Mouse (Mus musculus): Measurements from ENCODE around the gene Osbpl3. TPM values are rescaled to one million over a fixed set of nuclear protein-coding genes. Genes with fewer than 3 reads are reported as not detected.

Osbpl3 gene
- polyA plus RNA-seq, 1 experiment from 2014 or later: 7.3 TPM

DNA sequence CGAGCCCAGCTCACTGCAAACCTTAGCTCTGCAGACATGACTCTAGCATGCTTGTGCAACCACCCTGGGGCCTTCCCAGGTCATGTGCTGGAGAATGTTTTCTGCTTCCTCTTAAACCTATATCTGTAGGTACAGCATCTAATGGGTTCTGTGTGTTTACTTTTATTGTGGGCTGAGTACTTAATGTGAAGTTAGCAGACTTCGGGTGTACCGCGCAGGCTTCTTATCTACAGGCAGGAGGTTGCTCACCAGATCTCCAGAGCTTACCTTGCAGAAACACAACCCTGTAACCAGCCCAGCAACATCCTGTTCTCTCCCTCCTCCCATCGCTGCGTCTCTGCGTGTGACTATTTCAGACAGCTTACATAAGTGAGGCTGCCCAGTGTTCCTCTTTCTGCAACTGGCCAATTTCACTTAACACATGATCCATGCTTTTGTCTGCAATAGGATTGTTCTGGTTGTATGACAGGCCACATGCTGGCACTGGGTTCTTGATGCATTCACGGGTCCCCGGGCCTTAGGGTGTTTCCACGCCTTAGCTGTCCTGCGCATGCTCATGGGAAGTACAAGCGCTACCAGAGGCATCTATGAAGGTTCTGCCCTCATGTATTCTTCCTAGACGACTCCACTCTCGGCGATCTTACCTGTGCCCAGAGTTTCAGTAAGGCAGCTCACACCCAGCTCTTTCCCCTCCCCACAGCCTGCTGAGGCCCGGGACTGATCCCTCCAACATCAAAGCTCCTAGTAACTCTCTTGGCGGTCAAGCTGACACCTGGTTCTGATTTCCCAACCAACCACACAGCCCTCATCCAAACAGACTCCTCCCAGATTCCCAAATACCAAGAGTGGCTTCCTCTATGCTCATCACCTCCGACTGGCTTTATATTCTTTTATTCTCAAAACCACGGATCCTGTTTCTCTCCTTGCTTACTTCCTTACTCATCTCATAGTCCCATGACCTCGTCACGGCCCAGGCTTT is 78.0 kb downstream of the Osbpl3 start:
- H3K36me3 ChIP-seq (replicated peaks): no peaks in the 10 kb centered on the region
- 82% methylated on average over 21 of the region's 21 CpGs for WGBS
- H3K4me3 ChIP-seq: no peak overlapping the region
- DNase-seq (ENCODE audit: extremely low spot score, low spot score): no peak
- H3K27me3 ChIP-seq (ENCODE audit: poor library complexity, severe bottlenecking): no peaks in the 10 kb centered on the region
- no peaks in the 10 kb centered on the region for H3K9me3 ChIP-seq
- 0 out of 2 replicates have a peak overlapping the region, but pooled peaks have one; percentile 4 for H3K27ac ChIP-seq
- peaks cover 36% of the 10 kb centered on the region for H3K4me1 ChIP-seq

DNA sequence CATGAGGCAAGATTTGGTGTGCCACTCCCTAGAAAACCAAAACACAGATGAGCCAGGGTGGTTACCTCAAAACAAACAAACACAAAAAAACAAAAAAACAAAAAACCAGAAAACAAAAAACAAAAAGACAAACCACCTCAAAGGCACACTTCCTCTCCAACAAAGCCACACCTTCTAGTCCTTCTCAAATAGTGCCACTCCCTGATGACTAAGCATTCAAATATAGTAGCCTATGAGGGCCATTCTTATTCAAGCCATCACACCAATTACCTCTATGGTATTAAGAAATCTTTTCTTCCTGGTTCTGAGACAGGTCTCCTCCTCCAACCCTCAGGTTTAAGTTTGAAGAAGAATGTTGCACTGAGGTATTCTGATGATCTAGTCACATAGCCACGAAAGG is 79.3 kb downstream of the Osbpl3 start:
- H3K4me3 ChIP-seq: no peak overlapping the region
- H3K27ac ChIP-seq: no peak overlapping the region
- no peaks in the 10 kb centered on the region for H3K36me3 ChIP-seq (replicated peaks)
- WGBS: 92% methylated on average over 1 of the region's 1 CpGs
- no peak for DNase-seq (ENCODE audit: extremely low spot score, low spot score)
- H3K27me3 ChIP-seq (ENCODE audit: poor library complexity, severe bottlenecking): no peaks in the 10 kb centered on the region
- no peaks in the 10 kb centered on the region for H3K9me3 ChIP-seq
- peaks cover 39% of the 10 kb centered on the region for H3K4me1 ChIP-seq

DNA sequence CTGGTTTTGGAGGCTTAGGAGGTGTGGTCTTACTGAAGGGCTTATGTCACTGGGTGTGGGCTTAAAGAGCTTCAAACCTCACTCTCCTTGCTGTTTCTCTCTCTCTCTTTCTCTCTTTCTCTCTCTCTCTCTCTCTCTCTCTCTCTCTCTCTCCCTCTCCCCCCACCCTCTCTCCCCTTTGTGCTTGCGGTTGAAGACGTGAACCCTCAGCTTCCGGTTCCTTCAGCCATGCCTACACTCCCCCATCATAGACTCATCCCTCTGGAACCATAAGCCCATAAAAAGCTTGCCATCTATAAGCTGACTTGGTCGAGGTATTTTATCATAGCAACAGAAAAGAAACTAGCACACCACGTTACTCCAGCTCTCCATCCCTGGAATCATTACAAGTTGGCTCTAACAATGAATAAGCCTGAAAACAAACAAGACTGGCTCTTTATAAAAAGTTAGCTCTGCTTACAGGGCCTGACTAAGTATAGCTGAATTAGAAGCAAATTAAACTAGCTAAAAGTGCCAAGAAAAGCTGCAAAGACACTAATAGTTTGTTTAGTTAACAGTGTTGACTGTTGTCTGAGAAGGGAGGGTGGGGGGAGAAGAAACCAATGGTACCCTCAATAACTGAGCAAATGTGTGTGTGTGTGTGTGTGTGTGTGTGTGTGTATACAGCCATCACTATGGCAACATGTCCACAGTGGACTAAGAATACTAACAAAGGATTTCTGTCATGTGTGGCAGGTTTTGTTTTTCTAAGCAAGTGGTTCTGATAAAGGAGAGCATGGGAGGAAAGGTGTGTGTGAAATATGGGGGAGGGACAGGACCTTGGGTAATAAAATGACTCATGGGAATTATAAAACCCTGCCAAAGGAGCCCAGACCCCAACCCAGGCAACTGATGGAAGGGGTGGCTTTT is 83.2 kb downstream of the Osbpl3 start:
- Histone ChIP-seq H3K27ac (peak overlapping the region; percentile 40; the same call in 1 of the 2 replicates), H3K36me3 (replicated peaks) (peaks cover 4% of the 10 kb centered on the region; the same call in 1 of the 2 replicates), H3K4me3 (no peak overlapping the region), H3K9me3 (no peaks in the 10 kb centered on the region), H3K4me1 (peaks cover 17% of the 10 kb centered on the region), H3K27me3 (ENCODE audit: poor library complexity, severe bottlenecking) (no peaks in the 10 kb centered on the region)
- WGBS: 84% methylated on average over 5 of the region's 5 CpGs
- no peak for DNase-seq (ENCODE audit: extremely low spot score, low spot score)

DNA sequence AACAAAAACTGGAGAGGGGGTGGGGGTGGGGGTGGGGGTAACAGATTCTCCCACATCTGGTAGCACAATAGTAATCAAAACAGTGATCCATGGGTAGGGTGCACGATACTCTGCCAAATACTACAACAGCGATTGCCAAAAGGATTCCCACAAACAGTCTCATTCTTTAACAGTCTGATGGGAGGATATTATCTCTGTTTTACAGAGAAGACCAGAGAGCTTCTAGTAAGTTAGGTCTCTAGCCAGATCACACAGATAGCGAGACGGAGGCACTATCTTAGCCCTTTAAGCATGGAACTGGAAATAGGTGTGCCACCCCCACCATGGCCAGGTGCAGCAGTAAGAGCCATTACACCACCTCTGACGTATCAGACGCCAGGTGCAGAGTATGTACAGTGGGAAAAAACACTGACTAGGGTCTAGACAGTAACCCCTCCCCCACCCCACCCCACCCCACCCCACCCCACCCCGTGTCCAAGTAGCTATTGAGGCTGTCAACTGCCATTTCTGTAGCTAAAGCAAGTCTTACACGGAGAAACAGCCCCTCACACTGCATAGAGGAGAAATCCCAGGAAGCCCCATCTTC is 84.4 kb downstream of the Osbpl3 start:
- Histone ChIP-seq H3K27me3 (ENCODE audit: poor library complexity, severe bottlenecking) (no peaks in the 10 kb centered on the region), H3K27ac (no peak overlapping the region), H3K4me1 (peaks cover 17% of the 10 kb centered on the region), H3K9me3 (no peaks in the 10 kb centered on the region), H3K36me3 (replicated peaks) (peaks cover 6% of the 10 kb centered on the region; the same call in 1 of the 2 replicates), H3K4me3 (no peak overlapping the region)
- no peak for DNase-seq (ENCODE audit: extremely low spot score, low spot score)
- 87% methylated on average over 8 of the region's 8 CpGs for WGBS

DNA sequence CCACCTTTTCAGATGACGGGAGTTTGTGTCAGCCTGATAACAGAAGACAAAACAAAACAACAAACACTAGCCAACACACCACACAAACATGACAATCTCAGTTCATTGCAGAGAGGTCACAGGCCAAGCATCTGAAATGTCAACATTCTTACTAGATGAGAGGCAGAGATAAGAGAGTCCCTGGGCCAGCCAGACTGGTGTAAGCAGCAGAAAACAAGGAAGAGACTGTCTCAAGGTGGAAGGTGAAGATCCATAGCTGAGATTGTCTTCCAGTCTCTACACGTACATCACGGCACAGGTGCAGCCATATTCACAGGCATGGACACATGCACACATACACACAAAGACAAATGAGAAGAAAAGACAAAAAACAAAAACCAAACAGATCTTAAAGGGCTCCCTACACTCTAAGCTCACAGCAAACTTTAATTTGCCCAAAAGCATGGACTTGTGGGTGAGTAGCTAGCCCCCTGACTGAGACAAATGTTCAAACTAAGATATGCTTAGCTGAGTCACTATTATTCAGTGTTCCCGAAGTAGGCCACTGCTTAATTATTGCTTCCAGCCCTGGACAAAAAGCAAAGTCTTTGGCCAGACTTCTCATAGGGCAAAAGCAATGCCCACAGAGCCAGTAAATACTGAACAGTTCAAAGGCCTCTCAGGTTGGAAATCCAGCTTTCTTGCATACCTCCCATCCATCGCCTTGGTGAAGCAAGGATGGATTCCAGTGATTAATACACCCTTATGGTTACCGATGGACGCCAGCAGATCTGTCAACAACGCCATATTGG is 87.3 kb downstream of the Osbpl3 start:
- peaks cover 6% of the 10 kb centered on the region; the same call in 1 of the 2 replicates for H3K36me3 ChIP-seq (replicated peaks)
- no peak for DNase-seq (ENCODE audit: extremely low spot score, low spot score)
- WGBS: 92% methylated on average over 8 of the region's 8 CpGs
- peaks cover 15% of the 10 kb centered on the region for H3K4me1 ChIP-seq
- no peak overlapping the region for H3K27ac ChIP-seq
- no peaks in the 10 kb centered on the region for H3K27me3 ChIP-seq (ENCODE audit: poor library complexity, severe bottlenecking)
- H3K9me3 ChIP-seq: no peaks in the 10 kb centered on the region
- H3K4me3 ChIP-seq: no peak overlapping the region

DNA sequence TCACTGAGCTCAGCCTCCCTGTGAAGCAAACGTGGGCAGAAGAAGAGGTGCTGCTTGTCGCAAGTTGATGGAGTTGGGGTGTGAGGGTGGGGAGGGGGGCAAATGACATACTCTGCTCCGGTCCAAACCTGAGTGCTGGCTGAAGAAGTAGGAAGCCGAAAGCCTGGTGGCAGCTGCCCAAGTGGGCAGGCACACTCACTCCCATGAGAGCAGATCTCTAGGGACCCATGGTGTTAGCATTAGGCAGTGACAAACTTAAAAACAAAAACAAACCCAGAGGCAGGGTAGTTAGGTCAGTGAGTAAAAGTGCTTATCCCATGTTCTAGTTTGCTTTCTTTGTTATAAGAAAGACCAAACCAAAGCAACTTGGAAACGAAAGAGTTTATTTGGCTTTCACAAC is 88.2 kb downstream of the Osbpl3 start:
- DNase-seq (ENCODE audit: extremely low spot score, low spot score): no peak
- H3K27me3 ChIP-seq (ENCODE audit: poor library complexity, severe bottlenecking): no peaks in the 10 kb centered on the region
- peaks cover 7% of the 10 kb centered on the region for H3K4me1 ChIP-seq
- 88% methylated on average over 5 of the region's 5 CpGs for WGBS
- no peaks in the 10 kb centered on the region for H3K9me3 ChIP-seq
- H3K4me3 ChIP-seq: no peak overlapping the region
- no peak overlapping the region for H3K27ac ChIP-seq
- H3K36me3 ChIP-seq (replicated peaks): peaks cover 6% of the 10 kb centered on the region; the same call in 1 of the 2 replicates

DNA sequence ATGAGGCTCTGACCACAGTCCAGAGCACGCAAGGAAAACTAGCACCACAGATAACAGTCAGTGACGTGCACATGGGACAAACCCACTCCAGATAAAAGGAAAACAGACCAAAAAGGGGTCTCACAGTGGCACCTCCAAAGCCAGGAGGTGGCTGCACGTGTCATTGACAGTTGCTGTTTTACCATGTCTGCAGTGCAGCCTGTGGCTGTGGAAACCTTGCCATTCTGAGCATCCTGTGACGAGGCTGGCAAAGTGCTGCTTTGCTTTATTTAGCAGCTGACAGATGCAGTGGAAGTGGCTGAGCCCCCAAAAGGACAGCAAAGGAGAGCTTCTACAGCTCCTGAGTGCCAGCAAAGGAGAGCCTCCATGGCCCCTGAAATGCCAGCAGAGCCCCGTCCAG is 89.3 kb downstream of the Osbpl3 start:
- peaks cover 6% of the 10 kb centered on the region; the same call in 1 of the 2 replicates for H3K36me3 ChIP-seq (replicated peaks)
- DNase-seq (ENCODE audit: extremely low spot score, low spot score): no peak
- no peaks in the 10 kb centered on the region for H3K4me1 ChIP-seq
- no peak overlapping the region for H3K27ac ChIP-seq
- WGBS: 90% methylated on average over 5 of the region's 5 CpGs
- no peak overlapping the region for H3K4me3 ChIP-seq
- no peaks in the 10 kb centered on the region for H3K9me3 ChIP-seq
- H3K27me3 ChIP-seq (ENCODE audit: poor library complexity, severe bottlenecking): no peaks in the 10 kb centered on the region

DNA sequence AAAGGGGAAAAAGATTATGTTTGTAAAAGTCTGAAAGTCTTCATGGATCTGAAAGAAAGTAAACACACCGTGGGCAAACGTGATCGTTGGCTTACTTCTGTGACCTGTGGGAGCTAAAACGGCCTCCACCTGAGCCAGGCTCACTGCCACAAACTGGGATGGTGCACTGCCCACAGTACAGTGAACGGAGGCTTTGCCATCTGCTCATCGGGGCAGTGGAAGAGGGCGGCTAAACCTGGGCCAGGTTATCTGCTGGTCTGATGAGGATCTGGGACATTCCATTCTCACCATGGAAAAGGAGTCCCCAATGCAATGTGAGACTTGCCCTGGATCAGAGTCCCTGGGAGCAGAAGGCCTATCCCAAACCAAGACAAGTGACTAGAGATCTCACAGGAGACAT is 89.7 kb downstream of the Osbpl3 start:
- Histone ChIP-seq H3K9me3 (no peaks in the 10 kb centered on the region), H3K4me3 (no peak overlapping the region), H3K4me1 (no peaks in the 10 kb centered on the region), H3K27ac (no peak overlapping the region), H3K36me3 (replicated peaks) (peaks cover 6% of the 10 kb centered on the region; the same call in 1 of the 2 replicates), H3K27me3 (ENCODE audit: poor library complexity, severe bottlenecking) (no peaks in the 10 kb centered on the region)
- DNase-seq (ENCODE audit: extremely low spot score, low spot score): no peak
- 95% methylated on average over 7 of the region's 7 CpGs for WGBS

DNA sequence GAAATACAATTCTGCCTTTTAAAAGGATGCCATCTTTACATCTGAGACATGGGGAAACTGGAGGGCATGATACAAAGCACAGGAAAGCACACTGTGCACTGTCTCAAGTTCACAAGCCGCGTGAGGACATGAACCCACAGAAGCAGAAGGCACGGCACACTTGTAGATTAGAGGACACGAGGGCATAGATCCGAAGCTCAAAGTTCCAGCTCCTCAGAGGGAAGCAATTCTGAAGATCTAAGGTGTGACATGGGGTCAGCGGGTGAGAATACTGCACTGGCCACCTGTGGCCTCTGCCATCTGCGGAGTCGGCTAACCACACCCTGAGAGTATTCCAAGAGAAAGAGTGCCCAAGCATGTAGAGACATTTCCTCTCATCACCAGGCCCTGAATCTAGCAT is 91.6 kb downstream of the Osbpl3 start:
- H3K36me3 ChIP-seq (replicated peaks): peaks cover 6% of the 10 kb centered on the region; the same call in 1 of the 2 replicates
- WGBS: 91% methylated on average over 8 of the region's 8 CpGs
- DNase-seq (ENCODE audit: extremely low spot score, low spot score): no peak

DNA sequence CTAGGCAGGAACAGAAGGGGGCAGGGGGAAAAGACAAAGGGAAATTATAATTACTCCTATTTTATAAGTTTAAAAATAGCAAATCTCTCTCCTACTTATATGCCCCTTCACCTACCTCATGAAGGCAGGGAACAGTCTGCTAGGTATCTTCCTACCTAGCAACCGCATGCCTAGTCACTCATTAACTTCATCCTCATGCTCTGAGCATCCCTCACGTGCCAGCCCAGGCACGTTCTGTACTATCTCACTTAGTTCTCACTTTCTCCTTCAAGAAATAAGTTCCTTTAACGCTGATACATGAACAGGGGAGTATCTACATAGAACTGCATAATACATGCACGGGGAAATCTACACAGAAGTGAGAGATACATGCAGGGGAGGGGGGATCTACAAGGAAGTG is 92.6 kb downstream of the Osbpl3 start:
- WGBS: 89% methylated on average over 5 of the region's 5 CpGs
- peaks cover 5% of the 10 kb centered on the region for H3K4me1 ChIP-seq
- H3K27me3 ChIP-seq (ENCODE audit: poor library complexity, severe bottlenecking): no peaks in the 10 kb centered on the region
- no peak overlapping the region for H3K4me3 ChIP-seq
- no peak overlapping the region for H3K27ac ChIP-seq
- H3K9me3 ChIP-seq: no peaks in the 10 kb centered on the region
- no peak for DNase-seq (ENCODE audit: extremely low spot score, low spot score)
- peaks cover 6% of the 10 kb centered on the region; the same call in 1 of the 2 replicates for H3K36me3 ChIP-seq (replicated peaks)

More for the DNA sequence above, 91.6 kb downstream of the Osbpl3 start:
- Histone ChIP-seq H3K9me3 (no peaks in the 10 kb centered on the region), H3K4me3 (no peak overlapping the region), H3K27ac (no peak overlapping the region), H3K4me1 (no peaks in the 10 kb centered on the region), H3K27me3 (ENCODE audit: poor library complexity, severe bottlenecking) (no peaks in the 10 kb centered on the region)

DNA sequence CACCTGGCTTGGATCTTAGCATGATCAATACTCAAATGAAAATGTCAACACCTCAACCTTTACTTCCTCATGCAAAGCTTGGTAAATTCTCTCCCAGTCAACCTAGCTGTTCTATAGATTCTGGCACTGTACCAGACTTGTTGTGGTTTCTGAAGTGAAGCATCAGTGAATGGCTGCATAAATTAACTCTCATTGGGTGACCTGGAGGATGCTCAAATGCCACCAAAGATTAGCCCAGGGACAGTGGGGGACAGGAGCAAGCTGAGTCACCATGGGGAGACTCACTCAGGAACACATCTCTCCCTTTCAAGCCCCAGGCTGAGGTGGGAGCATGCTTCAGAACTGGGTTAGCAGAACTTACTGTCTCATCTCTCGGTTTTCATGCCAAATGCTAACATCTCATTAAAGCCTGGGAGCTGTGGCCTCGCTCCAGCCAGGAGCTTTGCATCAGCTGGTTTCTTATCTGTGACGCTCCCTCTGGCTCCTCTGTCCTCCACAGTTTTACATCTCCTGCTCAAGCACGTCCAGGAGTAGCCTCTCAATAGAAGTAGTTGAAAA is 93.2 kb downstream of the Osbpl3 start:
- H3K27ac ChIP-seq: no peak overlapping the region
- H3K36me3 ChIP-seq (replicated peaks): peaks cover 2% of the 10 kb centered on the region; the same call in 1 of the 2 replicates
- no peaks in the 10 kb centered on the region for H3K9me3 ChIP-seq
- no peak for DNase-seq (ENCODE audit: extremely low spot score, low spot score)
- H3K27me3 ChIP-seq (ENCODE audit: poor library complexity, severe bottlenecking): no peaks in the 10 kb centered on the region
- peaks cover 11% of the 10 kb centered on the region for H3K4me1 ChIP-seq
- 82% methylated on average over 4 of the region's 4 CpGs for WGBS
- no peak overlapping the region for H3K4me3 ChIP-seq
